Mouse (Mus musculus) hindbrain, embryonic 15.5 days (tissue): Measurements from ENCODE around the gene Wtap. TPM values are rescaled to one million over a fixed set of nuclear protein-coding genes. Genes with fewer than 3 reads are reported as not detected.
"Not testable (repeated sequence)": the region's sequence is repeated elsewhere in the genome, so short reads cannot be mapped to it uniquely, and the experiment has no call there.

Experiments used
- ATAC-seq: fragments of 200-750 bp; cut with Nextera tagmentation; 2 replicates; pipeline ENCODE4 v1.8.0; 2017; ENCODE audit warnings: low read depth, moderate number of reproducible peaks, moderate TSS enrichment; ENCODE audit not compliant: low FRiP score
- H3K27ac ChIP-seq: fragments of 300-500 bp; sonication (generic); replicated peaks from 2 replicates; pipeline ENCODE4 v1.5.1; 2015; ENCODE audit warnings: mild to moderate bottlenecking, inconsistent platforms
- H3K27me3 ChIP-seq: fragments of 300-500 bp; sonication (generic); 2 replicates; pipeline ENCODE4 v1.6.1; 2015; ENCODE audit warnings: control low read depth, inconsistent platforms
- H3K36me3 ChIP-seq: fragments of 300-500 bp; sonication (generic); 2 replicates; pipeline ENCODE4 v1.6.1; 2015; ENCODE audit warnings: control low read depth, inconsistent platforms
- H3K4me1 ChIP-seq: fragments of 300-500 bp; sonication (generic); replicated peaks from 2 replicates; pipeline ENCODE4 v1.6.1; 2015; ENCODE audit warnings: control low read depth, inconsistent platforms
- H3K4me2 ChIP-seq: fragments of 300-500 bp; sonication (generic); 2 replicates; pipeline ENCODE4 v1.6.1; 2015; ENCODE audit warnings: moderate library complexity, mild to moderate bottlenecking, inconsistent platforms
- H3K4me3 ChIP-seq: fragments of 300-500 bp; sonication (generic); 2 replicates; pipeline ENCODE4 v1.5.1; 2015; ENCODE audit warnings: mild to moderate bottlenecking, inconsistent platforms
- H3K9ac ChIP-seq: fragments of 300-500 bp; sonication (generic); 2 replicates; pipeline ENCODE4 v1.6.1; 2015; ENCODE audit warnings: inconsistent platforms
- H3K9me3 ChIP-seq: fragments of 300-500 bp; sonication (generic); 2 replicates; pipeline ENCODE4 v1.6.1; 2016; ENCODE audit warnings: control low read depth, inconsistent platforms
- WGBS: fragments of 180-500 bp; shearing (Covaris S2); methylation state at CpG from one replicate; pipeline ENCODE4 v1.1.7; 2015; 5-methylcytosine and 5-hydroxymethylcytosine counted together
- polyA plus RNA-seq: library from polyadenylated mRNA; unstranded; fragments of >200 nt; fragmentation: Nextera tagmentation; extraction: Ambion mirVana; gene quantifications from 2 replicates; pipeline ENCODE4 v1.2.1, GENCODE M21; 2015

Gene Wtap
- polyA plus RNA-seq, 1 experiment from 2014 or later: 123 TPM

GRCm38 (mm10) chr17:12959377-12959776 lies 34.6 kb downstream of the Wtap start:
- Histone ChIP-seq H3K4me2 (peak overlapping the region; percentile 54), H3K4me1 (peaks cover 22% of the 10 kb centered on the region), H3K36me3 (peaks cover 18% of the 10 kb centered on the region), H3K4me3 (peak overlapping the region; percentile 31)
- H3K9ac ChIP-seq, H3K27me3 ChIP-seq, ATAC-seq, H3K9me3 ChIP-seq, H3K27ac ChIP-seq: not testable (repeated sequence)
- WGBS: 0% methylated on average over 1 of the region's 2 CpGs

- Histone ChIP-seq H3K4me3 (no peak overlapping the region), H3K27ac (no peak overlapping the region), H3K9ac (no peak overlapping the region), H3K4me2 (no peak overlapping the region), H3K9me3 (no peaks in the 10 kb centered on the region), H3K27me3 (no peaks in the 10 kb centered on the region), H3K4me1 (peaks cover 22% of the 10 kb centered on the region), H3K36me3 (peaks cover 32% of the 10 kb centered on the region)
- no peak for ATAC-seq
- WGBS: 94% methylated on average over 8 of the region's 8 CpGs
Observed at GRCm38 (mm10) chr17:12956664-12957063, 37.3 kb downstream of the Wtap start.

- Histone ChIP-seq H3K36me3 (peaks cover 63% of the 10 kb centered on the region), H3K27me3 (no peaks in the 10 kb centered on the region), H3K9ac (no peak overlapping the region), H3K9me3 (no peaks in the 10 kb centered on the region), H3K27ac (no peak overlapping the region), H3K4me1 (no peaks in the 10 kb centered on the region), H3K4me3 (no peak overlapping the region), H3K4me2 (no peak overlapping the region)
- 98% methylated on average over 5 of the region's 5 CpGs for WGBS
- no peak for ATAC-seq
Observed at GRCm38 (mm10) chr17:12949669-12950068, 44.3 kb downstream of the Wtap start.

- peaks cover 43% of the 10 kb centered on the region for H3K36me3 ChIP-seq
- 95% methylated on average over 6 of the region's 6 CpGs for whole genome bisulfite sequencing
- H3K4me3 ChIP-seq: no peak overlapping the region
- no peak overlapping the region for H3K9ac ChIP-seq
- H3K9me3 ChIP-seq: no peaks in the 10 kb centered on the region
- ATAC-seq: no peak
- no peak overlapping the region for H3K27ac ChIP-seq
- H3K4me1 ChIP-seq: 0 out of 2 replicates have a peak, but pooled peaks cover 7% of the 10 kb centered on the region
- H3K27me3 ChIP-seq: no peaks in the 10 kb centered on the region
- no peak overlapping the region for H3K4me2 ChIP-seq
Observed at GRCm38 (mm10) chr17:12942459-12943162, 51.4 kb downstream of the Wtap start.

GRCm38 (mm10) chr17:12941543-12942260 lies 52.3 kb downstream of the Wtap start:
- Histone ChIP-seq H3K4me2 (no peak overlapping the region), H3K27ac (no peak overlapping the region), H3K9me3 (no peaks in the 10 kb centered on the region), H3K9ac (no peak overlapping the region), H3K36me3 (peaks cover 41% of the 10 kb centered on the region), H3K27me3 (no peaks in the 10 kb centered on the region), H3K4me1 (0 out of 2 replicates have a peak, but pooled peaks cover 7% of the 10 kb centered on the region), H3K4me3 (no peak overlapping the region)
- WGBS: 84% methylated on average over 8 of the region's 8 CpGs
- ATAC-seq: no peak

DNA sequence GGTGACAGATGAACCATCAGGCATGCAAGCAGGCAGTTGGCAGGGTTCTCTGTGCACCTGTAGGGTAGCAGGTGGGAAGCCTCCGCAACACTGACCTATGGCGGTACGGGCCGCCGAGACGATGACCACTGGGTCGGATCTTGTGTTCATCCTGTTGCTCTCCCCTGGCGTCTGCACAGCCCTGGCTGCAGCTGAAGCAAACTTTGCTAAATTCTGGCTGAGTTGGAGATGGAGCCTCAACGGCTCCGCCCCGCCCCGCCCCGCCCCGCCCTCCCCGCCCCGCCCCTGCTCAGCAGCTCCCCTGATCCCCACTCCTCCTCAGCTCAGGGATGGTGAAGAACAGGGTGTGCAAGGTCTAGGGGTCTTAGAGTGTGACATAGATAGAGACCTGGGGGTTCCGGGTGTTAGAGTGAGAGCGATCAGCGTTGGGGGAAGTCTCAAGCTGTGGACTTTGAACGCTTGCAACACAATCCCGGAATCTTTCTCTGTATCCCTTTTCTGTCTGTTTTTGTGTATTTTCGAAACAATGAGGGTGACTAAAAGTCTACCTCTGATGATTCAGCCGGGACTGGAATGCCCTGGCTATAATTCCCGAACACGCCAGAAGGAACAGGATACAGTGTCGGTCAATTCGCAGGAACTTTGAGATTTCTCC lies 53.7 kb downstream of the Wtap start, which contains the start of gene Acat3:
Acat3 (minus strand) TSS at position 450 of the 655 bp plus-strand sequence.
- H3K27me3 ChIP-seq: no peaks in the 10 kb centered on the region
- peak; percentile 69; the same call in 1 of the 2 replicates for ATAC-seq
- H3K9me3 ChIP-seq: no peaks in the 10 kb centered on the region
- 0 out of 2 replicates have a peak, but pooled peaks cover 7% of the 10 kb centered on the region for H3K4me1 ChIP-seq
- H3K9ac ChIP-seq: no peak within 1 kb of the TSS; the same call in 1 of the 2 replicates
- peak within 1 kb of the TSS; percentile 22; the same call in 1 of the 2 replicates for H3K4me3 ChIP-seq
- H3K36me3 ChIP-seq: peaks cover 29% of the 10 kb centered on the region
- no peak within 1 kb of the TSS for H3K27ac ChIP-seq
- peak within 1 kb of the TSS; percentile 52 for H3K4me2 ChIP-seq
- 17% methylated on average over 27 of the region's 27 CpGs for WGBS

- peaks cover 22% of the 10 kb centered on the region for H3K36me3 ChIP-seq
- WGBS: 66% methylated on average over 2 of the region's 12 CpGs
- H3K27me3 ChIP-seq, H3K4me1 ChIP-seq, H3K27ac ChIP-seq, H3K9me3 ChIP-seq, H3K9ac ChIP-seq: not testable (repeated sequence)
- 0 out of 2 replicates have a peak overlapping the region, but pooled peaks have one; percentile 22 for H3K4me3 ChIP-seq
- H3K4me2 ChIP-seq: peak overlapping the region; percentile 52
- peak; percentile 69 for ATAC-seq
Observed at GRCm38 (mm10) chr17:12939377-12940148, 54.4 kb downstream of the Wtap start.

DNA sequence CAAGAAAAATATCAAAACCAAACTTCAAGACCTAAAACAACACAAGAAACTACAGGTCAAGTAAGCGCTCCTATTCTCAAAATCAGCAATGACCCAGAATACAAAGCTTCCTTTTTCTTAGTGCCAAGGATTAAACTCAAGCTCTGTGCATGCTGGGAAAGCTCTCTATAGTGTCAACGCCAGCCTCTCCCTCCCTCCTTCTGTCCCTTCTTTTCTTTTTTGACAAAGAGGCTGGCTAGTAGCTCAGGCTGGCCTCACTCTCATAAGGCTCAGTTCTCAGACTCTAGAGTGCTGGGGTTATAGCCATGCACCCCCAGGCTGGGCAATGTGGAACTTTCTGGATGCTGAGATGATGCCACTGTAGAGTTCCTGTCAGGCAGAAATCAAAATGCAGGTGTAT lies 55.9 kb downstream of the Wtap start:
- Histone ChIP-seq H3K27ac (no peak overlapping the region), H3K4me1 (0 out of 2 replicates have a peak, but pooled peaks cover 7% of the 10 kb centered on the region), H3K27me3 (no peaks in the 10 kb centered on the region), H3K4me3 (no peak overlapping the region), H3K9me3 (no peaks in the 10 kb centered on the region), H3K4me2 (no peak overlapping the region), H3K36me3 (peaks cover 12% of the 10 kb centered on the region), H3K9ac (no peak overlapping the region)
- 39% methylated on average over 2 of the region's 2 CpGs for WGBS
- no peak for ATAC-seq

- Histone ChIP-seq H3K9ac (no peak overlapping the region), H3K27me3 (no peaks in the 10 kb centered on the region), H3K9me3 (no peaks in the 10 kb centered on the region), H3K4me3 (no peak overlapping the region), H3K4me2 (no peak overlapping the region), H3K36me3 (peaks cover 6% of the 10 kb centered on the region), H3K27ac (no peak overlapping the region), H3K4me1 (0 out of 2 replicates have a peak, but pooled peaks cover 7% of the 10 kb centered on the region)
- ATAC-seq: no peak
- WGBS: 94% methylated on average over 2 of the region's 2 CpGs
Observed at GRCm38 (mm10) chr17:12937412-12937970, 56.5 kb downstream of the Wtap start.

DNA sequence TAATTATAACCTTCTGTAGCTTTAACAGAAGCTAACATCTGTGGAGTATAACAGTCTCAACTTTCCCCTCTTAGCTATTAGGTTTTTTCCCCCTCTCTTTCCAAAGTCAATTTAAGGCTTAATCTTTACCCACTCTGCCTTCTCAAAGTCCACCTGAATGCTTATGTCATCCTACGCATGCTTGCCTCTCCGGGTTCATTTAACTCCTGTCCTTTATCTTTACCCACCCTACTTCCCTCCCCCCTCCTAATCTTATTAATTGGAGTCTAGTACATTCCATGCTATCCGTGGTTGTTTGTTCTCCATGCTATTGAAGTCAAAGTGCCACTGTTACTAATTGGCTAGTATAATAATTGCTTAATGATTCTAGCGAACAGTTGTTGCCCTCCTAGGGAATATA lies 58.2 kb downstream of the Wtap start:
- ATAC-seq: no peak
- WGBS: 68% methylated on average over 4 of the region's 4 CpGs
- no peak overlapping the region for H3K9ac ChIP-seq

DNA sequence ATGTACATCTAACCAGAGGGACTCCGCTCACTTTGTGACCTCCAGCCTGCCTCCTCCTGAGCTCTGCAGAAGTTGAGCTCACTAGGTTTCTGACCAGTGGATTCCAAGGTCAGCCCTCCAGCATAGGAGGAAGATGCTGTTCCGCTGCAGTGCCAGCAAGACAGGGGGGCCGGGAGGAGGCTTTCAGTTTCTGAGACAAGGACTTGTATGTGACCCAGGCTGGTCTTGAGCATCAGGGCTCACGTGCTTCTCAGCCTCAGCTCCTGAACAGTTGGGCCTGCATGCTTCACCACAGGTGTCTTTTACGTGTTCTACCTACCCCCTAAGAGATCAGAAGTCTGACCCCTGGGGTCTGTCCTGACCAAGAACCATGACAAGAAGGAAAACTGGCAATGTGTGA lies 62.4 kb downstream of the Wtap start:
- not testable (repeated sequence) for H3K4me2 ChIP-seq, H3K27me3 ChIP-seq, H3K27ac ChIP-seq, H3K9me3 ChIP-seq, H3K4me3 ChIP-seq, H3K4me1 ChIP-seq, H3K36me3 ChIP-seq, ATAC-seq, H3K9ac ChIP-seq
- WGBS: 85% methylated on average over 5 of the region's 5 CpGs

More for the DNA sequence above, 58.2 kb downstream of the Wtap start:
- Histone ChIP-seq H3K9me3 (no peaks in the 10 kb centered on the region), H3K27me3 (no peaks in the 10 kb centered on the region), H3K27ac (no peak overlapping the region), H3K4me1 (0 out of 2 replicates have a peak, but pooled peaks cover 7% of the 10 kb centered on the region), H3K36me3 (no peaks in the 10 kb centered on the region), H3K4me2 (no peak overlapping the region), H3K4me3 (no peak overlapping the region)
